26 mouse cellular contexts compared by ENCODE assay signal in genomic region chr16:96406312-96406711, GRCm38 (mm10). TPM values are rescaled to one million over a fixed set of nuclear protein-coding genes. Genes with fewer than 3 reads are reported as not detected.
DNase-seq lines count a peak whose midpoint lies in the region; ATAC-seq lines count a peak whose summit lies in the region.
"Had no signal": no experiment of that assay in that cellular context is flagged by ENCODE, and none has a peak within 500 bp of the region (broad histone marks: within the 10 kb centered on the region; RNA-seq: fewer than 3 reads in every experiment).

No protein-coding gene starts in this region.

- no peaks in the 10 kb centered on the region for H3K36me3 ChIP-seq in heart, embryonic 10.5 days
- H3K36me3 ChIP-seq in heart, embryonic 15.5 days: no peaks in the 10 kb centered on the region
- H3K36me3 ChIP-seq: embryonic facial prominence, embryonic 15.5 days; forebrain, embryonic 10.5 days; G1E; hindbrain, embryonic 10.5 days had no signal

- no peak overlapping the region for H3K9ac ChIP-seq in heart, embryonic 15.5 days
- H3K9ac ChIP-seq: embryonic facial prominence, embryonic 15.5 days; hindbrain, embryonic 14.5 days; kidney, embryonic 15.5 days had no signal

- H3K9me3 ChIP-seq in heart, embryonic 10.5 days: no peaks in the 10 kb centered on the region
- no peaks in the 10 kb centered on the region for H3K9me3 ChIP-seq in heart, embryonic 15.5 days (replicated peaks)
- H3K9me3 ChIP-seq: embryonic facial prominence, embryonic 15.5 days; forebrain, embryonic 10.5 days; G1E; hindbrain, embryonic 10.5 days; kidney, embryonic 15.5 days had no signal

- peak; percentile 68; the same call in 1 of the 2 replicates for ATAC-seq in heart, embryonic 15.5 days (replicated peaks; ENCODE audit: insufficient number of reproducible peaks, insufficient read depth, low FRiP score, low read depth)
- ATAC-seq: forebrain, embryonic 14.5 days; intestine, embryonic 16.5 days had no signal

- 31% methylated on average over 4 of the region's 4 CpGs for WGBS in heart, embryonic 10.5 days
- 28% methylated on average over 4 of the region's 4 CpGs for WGBS in heart, embryonic 15.5 days

- no peaks in the 10 kb centered on the region for H3K27me3 ChIP-seq in heart, embryonic 10.5 days (ENCODE audit: insufficient read depth, poor library complexity, severe bottlenecking)
- H3K27me3 ChIP-seq in heart, embryonic 15.5 days: no peaks in the 10 kb centered on the region
- H3K27me3 ChIP-seq: embryonic facial prominence, embryonic 15.5 days; kidney, embryonic 15.5 days had no signal

- no peak overlapping the region for H3K4me3 ChIP-seq in heart, embryonic 10.5 days
- no peak overlapping the region for H3K4me3 ChIP-seq in heart, embryonic 15.5 days
- H3K4me3 ChIP-seq: embryonic facial prominence, embryonic 15.5 days; erythroblast, embryonic 14.5 days; forebrain, embryonic 10.5 days; hindbrain, embryonic 10.5 days; kidney, embryonic 15.5 days had no signal

- H3K27ac ChIP-seq in heart, embryonic 10.5 days: peak overlapping the region; percentile 80
- H3K27ac ChIP-seq in heart, embryonic 15.5 days: peak overlapping the region; percentile 73
- H3K27ac ChIP-seq: embryonic facial prominence, embryonic 15.5 days; forebrain, embryonic 10.5 days; hindbrain, embryonic 10.5 days; hindbrain, embryonic 14.5 days; kidney, embryonic 15.5 days had no signal

- no peak for DNase-seq in heart, embryonic 10.5 days (ENCODE audit: low spot score)
- DNase-seq in heart, adult 8-10 months (ENCODE audit: low spot score): no peak
- DNase-seq in testis, postnatal 10 days (ENCODE audit: low spot score): peak; percentile 21
- no peak for DNase-seq in testis, postnatal 14 days (ENCODE audit: low spot score)
- DNase-seq in cerebellum, postnatal 4 days (ENCODE audit: low spot score in 2 of 2): no peak
- no peak for DNase-seq in embryo, embryonic 10 days (ENCODE audit: low spot score)
- DNase-seq: adrenal gland, adult 8-10 months; cerebellum, adult 18-20 months; cerebellum, adult 9-11 months; cerebellum, postnatal 36 days; embryo, embryonic 11 days; gastrocnemius, postnatal 36 days; kidney, adult 2 months had no signal

- H3K4me1 ChIP-seq in heart, embryonic 10.5 days: peaks cover 26% of the 10 kb centered on the region
- peaks cover 20% of the 10 kb centered on the region for H3K4me1 ChIP-seq in heart, embryonic 15.5 days (replicated peaks)

- no peak overlapping the region for H3K4me2 ChIP-seq in heart, embryonic 15.5 days
- H3K4me2 ChIP-seq: embryonic facial prominence, embryonic 15.5 days; hindbrain, embryonic 14.5 days; kidney, embryonic 15.5 days had no signal

RNA-seq across cellular contexts. Expression of gene Itgb2l, which starts 37.1 kb away (rescaled TPM):
- polyA plus RNA-seq in heart, embryonic 10.5 days (2016; fragmentation: Nextera tagmentation; extraction: Ambion mirVana): not detected in 2 replicates
- total RNA-seq in heart, adult 8-10 months (2022): under 1 TPM in 1 of 4 experiments, not detected in 3; 0.09 TPM
- polyA plus RNA-seq in heart, embryonic 15.5 days (2015; fragmentation: Nextera tagmentation; extraction: Ambion mirVana): 0.10 TPM in 1 of 2 replicates, not detected in the other
- total RNA-seq: adrenal gland, adult 8-10 months; gastrocnemius, adult 8-10 months; gastrocnemius, postnatal 36 days; heart, adult 18-20 months had no signal
- polyA plus RNA-seq: embryonic facial prominence, embryonic 11.5 days; erythroblast, embryonic 14.5 days; forebrain, embryonic 10.5 days; G1E; hindbrain, embryonic 10.5 days; hindbrain, embryonic 14.5 days; kidney, adult 2 months had no signal
